Comparison of ENCODE assay signal across 18 mouse cellular contexts in the genomic region with DNA sequence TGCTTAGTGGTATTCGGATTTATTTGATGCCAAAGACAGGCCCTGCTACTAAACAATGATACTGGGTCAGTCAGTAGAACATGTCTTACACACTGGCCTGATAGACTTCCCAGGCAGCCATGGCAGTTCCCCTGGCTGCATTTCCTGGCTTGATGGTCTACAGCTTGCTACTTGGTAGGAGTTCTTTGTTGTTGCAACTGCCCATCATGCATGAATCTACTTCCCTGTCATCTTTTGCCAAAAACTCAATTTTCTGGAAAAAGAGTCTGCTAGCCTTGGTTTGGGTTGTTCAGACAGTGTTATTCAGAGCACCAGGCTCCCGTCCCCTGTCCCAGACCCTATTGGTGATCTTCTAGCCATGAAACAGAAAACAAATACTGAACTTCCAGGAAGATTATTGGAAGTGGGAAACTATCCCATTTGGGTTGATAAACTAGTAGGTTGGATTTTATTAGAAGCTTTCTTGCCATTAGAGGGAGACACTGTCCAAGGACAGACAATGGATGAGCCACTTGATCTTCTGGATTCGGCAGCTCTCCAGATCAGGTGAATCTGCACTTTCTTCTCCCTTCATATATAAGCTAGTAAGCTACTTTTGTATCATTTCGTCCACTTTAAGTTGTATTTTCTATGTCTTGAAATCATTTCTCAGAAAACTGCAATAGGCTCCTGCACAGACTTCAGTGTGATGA.
A peak's percentile ranks its signal among the peaks of the same experiment; 100 is the strongest.
DNase-seq lines count a peak whose midpoint lies in the region; ATAC-seq and TF ChIP-seq lines count a peak whose summit lies in the region.
"Had no signal": no experiment of that assay in that cellular context is flagged by ENCODE, and none has a peak within 500 bp of the region (broad histone marks: within the 10 kb centered on the region; RNA-seq: fewer than 3 reads in every experiment).

No protein-coding gene starts in this region.

- TF ChIP-seq POLR2A in kidney, adult 2 months (IDR thresholded peaks at IDR 0.05; ENCODE audit: low read depth, low read length) = no peak

- no peak overlapping the region for H3K4me3 ChIP-seq in forebrain, embryonic 16.5 days (replicated peaks; ENCODE audit: low read length)
- H3K4me3 ChIP-seq in forebrain, embryonic 15.5 days = no peak overlapping the region
- H3K4me3 ChIP-seq in kidney, adult 2 months (ENCODE audit: insufficient read depth, low read depth, low read length) = no peak overlapping the region
- no peak overlapping the region for H3K4me3 ChIP-seq in liver, postnatal 0 days (ENCODE audit: low read depth, low read length)
- no peak overlapping the region for H3K4me3 ChIP-seq in liver, embryonic 12.5 days
- H3K4me3 ChIP-seq: liver, embryonic 13.5 days; megakaryocyte, embryonic 14.5 days; stomach, embryonic 15.5 days had no signal

- H3K36me3 ChIP-seq in forebrain, embryonic 16.5 days (ENCODE audit: control insufficient read depth, insufficient read depth) = no peaks in the 10 kb centered on the region
- H3K36me3 ChIP-seq in forebrain, embryonic 15.5 days = no peaks in the 10 kb centered on the region
- no peaks in the 10 kb centered on the region for H3K36me3 ChIP-seq in kidney, adult 2 months (ENCODE audit: control insufficient read depth, insufficient read depth, low read length)
- no peaks in the 10 kb centered on the region for H3K36me3 ChIP-seq in liver, postnatal 0 days (replicated peaks; ENCODE audit: insufficient read depth, low read length)
- no peaks in the 10 kb centered on the region for H3K36me3 ChIP-seq in liver, embryonic 12.5 days
- H3K36me3 ChIP-seq: liver, embryonic 13.5 days; stomach, embryonic 15.5 days had no signal

- no peak overlapping the region for H3K27ac ChIP-seq in forebrain, embryonic 16.5 days (ENCODE audit: low read length)
- no peak overlapping the region for H3K27ac ChIP-seq in forebrain, embryonic 15.5 days (replicated peaks)
- H3K27ac ChIP-seq in kidney, adult 2 months (ENCODE audit: insufficient read depth, low read depth, low read length) = no peak overlapping the region
- H3K27ac ChIP-seq in liver, postnatal 0 days (ENCODE audit: low read depth) = no peak overlapping the region
- no peak overlapping the region for H3K27ac ChIP-seq in liver, embryonic 12.5 days
- H3K27ac ChIP-seq: liver, embryonic 13.5 days; stomach, embryonic 15.5 days had no signal

- H3K9ac ChIP-seq in forebrain, embryonic 16.5 days (replicated peaks; ENCODE audit: low read depth, low read length) = no peak overlapping the region
- H3K9ac ChIP-seq in forebrain, embryonic 15.5 days (replicated peaks) = no peak overlapping the region
- H3K9ac ChIP-seq in liver, postnatal 0 days (replicated peaks) = no peak overlapping the region
- no peak overlapping the region for H3K9ac ChIP-seq in liver, embryonic 12.5 days
- H3K9ac ChIP-seq: liver, embryonic 13.5 days; stomach, embryonic 15.5 days had no signal

- no peaks in the 10 kb centered on the region for H3K9me3 ChIP-seq in forebrain, embryonic 16.5 days (ENCODE audit: control insufficient read depth, low read length)
- no peaks in the 10 kb centered on the region for H3K9me3 ChIP-seq in forebrain, embryonic 15.5 days
- no peaks in the 10 kb centered on the region for H3K9me3 ChIP-seq in liver, postnatal 0 days (ENCODE audit: low read length)
- no peaks in the 10 kb centered on the region for H3K9me3 ChIP-seq in liver, embryonic 12.5 days (replicated peaks)
- H3K9me3 ChIP-seq: liver, embryonic 13.5 days; megakaryocyte, embryonic 14.5 days; stomach, embryonic 15.5 days had no signal

- DNase-seq in kidney, adult 2 months = peak; percentile 5
- DNase-seq in kidney, postnatal 14 days = no peak
- no peak for DNase-seq in liver, postnatal 0 days
- DNase-seq in brain, adult 2 months (ENCODE audit: low read depth, low spot score) = peak; percentile 53
- DNase-seq in ovary, postnatal 14 days (ENCODE audit: low spot score) = no peak
- DNase-seq: adrenal gland, postnatal 25 days; gastrocnemius, postnatal 10 days; heart, postnatal 14 days; liver, embryonic 13.5 days; lung, postnatal 10 days; right cerebral cortex, adult 18-20 months; thymus, postnatal 14 days had no signal

- no peak overlapping the region for H3K4me2 ChIP-seq in forebrain, embryonic 16.5 days (ENCODE audit: low read length)
- H3K4me2 ChIP-seq in forebrain, embryonic 15.5 days (replicated peaks) = no peak overlapping the region
- H3K4me2 ChIP-seq in liver, postnatal 0 days (ENCODE audit: low read depth, low read length) = no peak overlapping the region
- no peak overlapping the region for H3K4me2 ChIP-seq in liver, embryonic 12.5 days
- H3K4me2 ChIP-seq: liver, embryonic 13.5 days; stomach, embryonic 15.5 days had no signal

- no peaks in the 10 kb centered on the region for H3K27me3 ChIP-seq in forebrain, embryonic 16.5 days (replicated peaks; ENCODE audit: control insufficient read depth, insufficient read depth, low read length)
- no peaks in the 10 kb centered on the region for H3K27me3 ChIP-seq in forebrain, embryonic 15.5 days
- H3K27me3 ChIP-seq in kidney, adult 2 months (replicated peaks; ENCODE audit: control insufficient read depth, insufficient read depth, low read length) = no peaks in the 10 kb centered on the region
- no peaks in the 10 kb centered on the region for H3K27me3 ChIP-seq in liver, postnatal 0 days (ENCODE audit: insufficient read depth, low read length)
- H3K27me3 ChIP-seq in liver, embryonic 12.5 days (replicated peaks) = no peaks in the 10 kb centered on the region
- H3K27me3 ChIP-seq: liver, embryonic 13.5 days; megakaryocyte, embryonic 14.5 days; stomach, embryonic 15.5 days had no signal

- 74% methylated on average over 4 of the region's 4 CpGs for WGBS in forebrain, embryonic 16.5 days
- WGBS in forebrain, embryonic 15.5 days = 72% methylated on average over 4 of the region's 4 CpGs
- 77% methylated on average over 4 of the region's 4 CpGs for WGBS in kidney, adult 2 months
- 74% methylated on average over 4 of the region's 4 CpGs for WGBS in liver, postnatal 0 days (ENCODE audit: insufficient replicate concordance)
- 59% methylated on average over 4 of the region's 4 CpGs for WGBS in liver, embryonic 12.5 days (ENCODE audit: insufficient replicate concordance)

- TF ChIP-seq EP300 in liver, postnatal 0 days (IDR thresholded peaks at IDR 0.05; ENCODE audit: low read depth) = no peak

- ATAC-seq in forebrain, embryonic 16.5 days = peak; percentile 34; the same call in 1 of the 2 replicates
- no peak for ATAC-seq in forebrain, embryonic 15.5 days (replicated peaks)
- no peak for ATAC-seq in liver, postnatal 0 days
- ATAC-seq in liver, embryonic 12.5 days = no peak
- ATAC-seq: intestine, embryonic 16.5 days had no signal

- TF ChIP-seq CTCF in kidney, adult 2 months (conservative IDR thresholded peaks at IDR 0.05; ENCODE audit: insufficient read depth, insufficient read length, low read depth, low read length) = 0 out of 2 replicates have a peak, but pooled peaks have one; percentile 8
- 0 out of 2 replicates have a peak, but pooled peaks have one; percentile 9 for TF ChIP-seq CTCF in liver, postnatal 0 days (IDR thresholded peaks at IDR 0.05; ENCODE audit: low read depth)

- peaks cover 9% of the 10 kb centered on the region for H3K4me1 ChIP-seq in forebrain, embryonic 16.5 days (replicated peaks; ENCODE audit: control insufficient read depth, insufficient read depth, low read length)
- peaks cover 14% of the 10 kb centered on the region for H3K4me1 ChIP-seq in forebrain, embryonic 15.5 days
- H3K4me1 ChIP-seq in kidney, adult 2 months (ENCODE audit: control insufficient read depth, insufficient read depth, low read length) = no peaks in the 10 kb centered on the region
- H3K4me1 ChIP-seq in liver, postnatal 0 days (ENCODE audit: insufficient read depth) = no peaks in the 10 kb centered on the region
- no peaks in the 10 kb centered on the region for H3K4me1 ChIP-seq in liver, embryonic 12.5 days
- H3K4me1 ChIP-seq: liver, embryonic 13.5 days; megakaryocyte, embryonic 14.5 days; stomach, embryonic 15.5 days had no signal

Comparison
In these comparisons a context has a peak if more than half of its experiments do, and no peak if none do; other contexts are left out.
1. DNase-seq: peak in kidney, adult 2 months (single experiment) and brain, adult 2 months (single experiment); none in kidney, postnatal 14 days (single experiment), liver, postnatal 0 days (single experiment) and ovary, postnatal 14 days (single experiment).